Mouse (Mus musculus) testis, postnatal 10 days (tissue): ENCODE results near the gene Gm11111.

Experiments used
- DNase-seq: peaks from one replicate; pipeline ENCODE4 v3.0.0; 2021; ENCODE audit warnings: low spot score

Gm11111 gene

GRCm38 (mm10) chr5:98582051-98582450 is 29.6 kb downstream of the Gm11111 start:
- DNase-seq = no peak

GRCm38 (mm10) chr5:98585915-98586314 is 33.4 kb downstream of the Gm11111 start:
- no peak for DNase-seq
